Mouse (Mus musculus) CH12.LX (cell line): ENCODE measurements around the gene Fyb2.

Experiments
- CHD1 ChIP-seq: IDR thresholded peaks from 2 replicates; pipeline ENCODE4 v1.6.1; 2012; ENCODE audit warnings: low read depth, low read length, improper control_type of control experiment, inconsistent platforms
- CTCF ChIP-seq, 2 experiments: IDR thresholded peaks in 1 of 2; conservative IDR thresholded peaks in 1 of 2; 2 replicates each; pipeline ENCODE4 v1.5.1; 2011 to 2012; ENCODE audit warnings: low read depth in 2 of 2, low read length in 2 of 2, improper control_type of control experiment in 1 of 2, inconsistent platforms in 1 of 2, mild to moderate bottlenecking in 1 of 2, moderate library complexity in 1 of 2
- E2F4 ChIP-seq: IDR thresholded peaks from 2 replicates; pipeline ENCODE4 v1.6.1; 2011; ENCODE audit warnings: low read depth, low read length, improper control_type of control experiment; ENCODE audit not compliant: insufficient replicate concordance
- EP300 ChIP-seq: IDR thresholded peaks from 2 replicates; pipeline ENCODE4 v1.6.1; 2011; ENCODE audit warnings: low read length, improper control_type of control experiment
- JUN ChIP-seq: IDR thresholded peaks from 2 replicates; pipeline ENCODE4 v1.6.1; 2011; ENCODE audit warnings: low read depth, mild to moderate bottlenecking, low read length, improper control_type of control experiment, moderate library complexity; ENCODE audit not compliant: insufficient read depth
- KAT2A ChIP-seq: IDR thresholded peaks from 2 replicates; pipeline ENCODE4 v1.6.1; 2012; ENCODE audit warnings: low read length, improper control_type of control experiment, inconsistent platforms; ENCODE audit not compliant: insufficient replicate concordance
- MAX ChIP-seq: IDR thresholded peaks from 2 replicates; pipeline ENCODE4 v1.6.1; 2011; ENCODE audit warnings: low read length, improper control_type of control experiment
- MEF2A ChIP-seq: IDR thresholded peaks from 2 replicates; pipeline ENCODE4 v1.6.1; 2014; ENCODE audit warnings: low read depth, mild to moderate bottlenecking, inconsistent platforms, low read length, improper control_type of control experiment, borderline replicate concordance
- MXI1 ChIP-seq: IDR thresholded peaks from 2 replicates; pipeline ENCODE4 v1.6.1; 2011; ENCODE audit warnings: mild to moderate bottlenecking, low read depth, low read length, improper control_type of control experiment
- POLR2A ChIP-seq: IDR thresholded peaks from 2 replicates; pipeline ENCODE4 v1.6.1; 2011; ENCODE audit warnings: low read depth, mild to moderate bottlenecking, improper control_type of control experiment, low read length
- USF1 ChIP-seq: IDR thresholded peaks from 2 replicates; pipeline ENCODE4 v1.6.1; 2014; ENCODE audit warnings: low read depth, mild to moderate bottlenecking, inconsistent platforms, low read length, improper control_type of control experiment
- ZNF384 ChIP-seq: IDR thresholded peaks from 2 replicates; pipeline ENCODE4 v1.6.1; 2012; ENCODE audit warnings: low read depth, low read length, improper control_type of control experiment, inconsistent platforms

GRCm38 (mm10) chr4:104925383-104925782, 12.1 kb downstream of the Fyb2 start:
- TF ChIP-seq E2F4 (no peak), JUN (no peak), POLR2A (no peak), USF1 (no peak), CHD1 (no peak), MEF2A (no peak), MXI1 (no peak), CTCF (conservative IDR thresholded peaks at IDR 0.05 in 1 of 2, IDR thresholded peaks at IDR 0.05 in 1 of 2; ENCODE audit: low read depth in 2 of 2, low read length in 2 of 2) (no peak), ZNF384 (no peak), KAT2A (no peak), EP300 (no peak), MAX (no peak)
